Mouse (Mus musculus) heart, adult 2 months (tissue): ENCODE data around the gene Scgb1a1. TPM values are rescaled to one million over a fixed set of nuclear protein-coding genes. Genes with fewer than 3 reads are reported as not detected.

Experiments used
- DNase-seq, 2 experiments: peaks; one replicate each; pipeline ENCODE4 v3.0.0; 2021
- H3K27ac ChIP-seq: fragments of 200-600 bp; 2 replicates; pipeline ENCODE4 v1.8.1; 2022
- H3K27me3 ChIP-seq: fragments of 200-500 bp; 2 replicates; pipeline ENCODE4 v1.6.1; 2012; ENCODE audit warnings: mild to moderate bottlenecking, low read length, inconsistent platforms, mixed read lengths; ENCODE audit not compliant: control insufficient read depth, insufficient read depth
- H3K36me3 ChIP-seq: fragments of 200-500 bp; 2 replicates; pipeline ENCODE4 v1.6.1; 2012; ENCODE audit warnings: low read length, inconsistent platforms; ENCODE audit not compliant: control insufficient read depth, insufficient read depth
- H3K4me1 ChIP-seq: fragments of 200-500 bp; 2 replicates; pipeline ENCODE4 v1.6.1; 2011; ENCODE audit warnings: low read length; ENCODE audit not compliant: control insufficient read depth, insufficient read depth
- H3K4me3 ChIP-seq: fragments of 200-600 bp; 2 replicates; pipeline ENCODE4 v1.8.1; 2022
- H3K79me2 ChIP-seq: fragments of 200-500 bp; replicated peaks from 2 replicates; pipeline ENCODE4 v1.6.1; 2012; ENCODE audit warnings: mild to moderate bottlenecking, inconsistent platforms, low read length, moderate library complexity, mixed read lengths; ENCODE audit not compliant: control insufficient read depth, insufficient read depth
- H3K9ac ChIP-seq: fragments of 200-500 bp; 2 replicates; pipeline ENCODE4 v1.6.1; 2012; ENCODE audit warnings: low read depth, mild to moderate bottlenecking, control low read depth, inconsistent platforms, low read length, mixed read lengths
- CTCF ChIP-seq: fragments of 200-600 bp; IDR thresholded peaks from 2 replicates; pipeline ENCODE4 v1.8.1; 2022; ENCODE audit warnings: antibody characterized with exemption, mild to moderate bottlenecking, moderate library complexity
- EP300 ChIP-seq: fragments of 200-500 bp; IDR thresholded peaks from 2 replicates; pipeline ENCODE4 v1.6.1; 2011; ENCODE audit warnings: low read depth, low read length, control low read depth; ENCODE audit not compliant: insufficient read depth
- POLR2A ChIP-seq: fragments of 200-500 bp; IDR thresholded peaks from 2 replicates; pipeline ENCODE4 v1.6.1; 2011; ENCODE audit warnings: mild to moderate bottlenecking, low read depth, low read length, control low read depth; ENCODE audit not compliant: insufficient read depth
- WGBS: fragments of 180-500 bp; shearing (Covaris S2); methylation state at CpG from one replicate; pipeline ENCODE4 v1.1.7; 2018; 5-methylcytosine and 5-hydroxymethylcytosine counted together
- intact Hi-C: fragments of 180-260 bp; cut with DNase I; formaldehyde crosslinking; loops from one replicate; pipeline ENCODE4 v1.15.1; 2025
- polyA plus RNA-seq: library from polyadenylated mRNA; depleted of rRNA; stranded (reverse); fragments of >200 nt; gene quantifications from 2 replicates; pipeline ENCODE4 v1.2.3, GENCODE M21; 2012
- total RNA-seq, 2 experiments: library from RNA; stranded (reverse); gene quantifications; 2 replicates each; pipeline ENCODE4 v1.2.3; 2021

Scgb1a1 gene
- total and polyA plus RNA-seq, 3 experiments = 0.73 to 2,957 TPM; not detected in 1

- Histone ChIP-seq H3K36me3 (no peaks in the 10 kb centered on the region), H3K27me3 (no peaks in the 10 kb centered on the region), H3K4me1 (peaks cover 8% of the 10 kb centered on the region), H3K27ac (no peak overlapping the region), H3K9ac (no peak overlapping the region), H3K79me2 (no peaks in the 10 kb centered on the region), H3K4me3 (no peak overlapping the region)
- intact Hi-C loops = no loop called here
- peak in 1 of 2 experiments; percentile 39 for DNase-seq
- 90% methylated on average over 8 of the region's 8 CpGs for WGBS
- TF ChIP-seq EP300 (no peak), POLR2A (no peak), CTCF (no peak)
Observed at GRCm38 (mm10) chr19:9061221-9061893, 26.4 kb downstream of the Scgb1a1 start.

DNA sequence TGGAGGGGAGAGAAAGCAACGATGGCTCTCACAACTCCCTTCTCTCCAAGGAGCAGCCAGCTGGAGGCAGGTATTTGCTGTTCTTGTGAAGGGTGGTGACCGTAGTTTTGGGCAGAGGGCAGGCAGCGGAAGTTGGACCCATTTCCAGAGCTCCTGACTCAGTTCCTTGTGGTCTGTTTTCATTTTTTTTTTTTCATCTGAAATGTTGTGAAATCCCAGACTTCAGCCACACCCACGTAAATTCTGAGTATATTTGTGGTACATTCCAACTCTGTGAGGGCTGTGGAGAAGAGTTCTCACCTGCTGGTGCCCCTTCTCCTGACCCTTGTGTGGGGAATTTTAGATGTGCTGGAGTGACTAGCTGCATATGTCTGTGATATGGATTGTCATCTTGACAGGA lies 27.7 kb downstream of the Scgb1a1 start:
- Histone ChIP-seq H3K27me3 (no peaks in the 10 kb centered on the region), H3K36me3 (no peaks in the 10 kb centered on the region), H3K27ac (peak overlapping the region; percentile 15; the same call in 1 of the 2 replicates), H3K79me2 (no peaks in the 10 kb centered on the region), H3K4me1 (peaks cover 2% of the 10 kb centered on the region; the same call in 1 of the 2 replicates), H3K9ac (no peak overlapping the region), H3K4me3 (no peak overlapping the region)
- TF ChIP-seq POLR2A = no peak
- no peak for TF ChIP-seq CTCF
- TF ChIP-seq EP300 = no peak
- 71% methylated on average over 4 of the region's 4 CpGs for WGBS
- peak in 1 of 2 experiments; percentile 61 for DNase-seq
- intact Hi-C loops = no loop called here

GRCm38 (mm10) chr19:9059391-9059790 lies 28.4 kb downstream of the Scgb1a1 start:
- no peak for DNase-seq
- 60% methylated on average over 7 of the region's 7 CpGs for WGBS
- H3K27me3 ChIP-seq = no peaks in the 10 kb centered on the region
- no peaks in the 10 kb centered on the region for H3K36me3 ChIP-seq
- H3K79me2 ChIP-seq = no peaks in the 10 kb centered on the region
- H3K4me1 ChIP-seq = peaks cover 2% of the 10 kb centered on the region; the same call in 1 of the 2 replicates
- TF ChIP-seq POLR2A = no peak
- H3K9ac ChIP-seq = no peak overlapping the region
- intact Hi-C loops = no loop called here
- no peak overlapping the region for H3K4me3 ChIP-seq
- H3K27ac ChIP-seq = no peak overlapping the region; the same call in 1 of the 2 replicates

DNA sequence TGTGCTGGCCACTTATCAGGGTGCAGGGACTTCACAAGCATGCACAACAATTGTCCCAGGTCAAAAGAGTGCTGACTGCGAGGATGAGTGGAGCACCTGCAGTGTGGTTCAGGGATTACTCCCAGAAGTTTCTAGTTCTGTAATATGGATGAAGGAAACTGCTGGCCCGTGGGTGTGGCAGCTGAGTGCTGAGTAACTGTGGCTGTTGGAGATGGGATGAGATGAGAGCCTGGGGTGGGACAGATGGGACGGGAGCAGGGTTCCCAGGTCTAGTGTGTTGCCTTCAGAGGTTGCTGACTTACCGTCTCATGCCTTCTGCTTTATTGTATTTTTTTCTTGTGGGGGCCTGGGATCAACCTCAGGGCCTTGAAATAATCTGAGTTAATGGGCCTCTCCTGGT lies 28.8 kb downstream of the Scgb1a1 start:
- Histone ChIP-seq H3K4me3 (no peak overlapping the region), H3K27ac (no peak overlapping the region), H3K4me1 (peaks cover 2% of the 10 kb centered on the region; the same call in 1 of the 2 replicates), H3K36me3 (no peaks in the 10 kb centered on the region), H3K27me3 (no peaks in the 10 kb centered on the region), H3K9ac (no peak overlapping the region), H3K79me2 (no peaks in the 10 kb centered on the region)
- TF ChIP-seq EP300 = no peak
- no peak for TF ChIP-seq POLR2A
- TF ChIP-seq CTCF = no peak
- intact Hi-C loops = no loop called here
- no peak for DNase-seq
- WGBS = 73% methylated on average over 4 of the region's 4 CpGs

GRCm38 (mm10) chr19:9058331-9058884 lies 29.4 kb downstream of the Scgb1a1 start:
- 71% methylated on average over 1 of the region's 1 CpGs for WGBS
- Histone ChIP-seq H3K27ac (no peak overlapping the region), H3K79me2 (no peaks in the 10 kb centered on the region), H3K36me3 (no peaks in the 10 kb centered on the region), H3K27me3 (no peaks in the 10 kb centered on the region), H3K9ac (no peak overlapping the region), H3K4me3 (no peak overlapping the region), H3K4me1 (peaks cover 4% of the 10 kb centered on the region)
- no peak for DNase-seq
- TF ChIP-seq EP300 = no peak
- no peak for TF ChIP-seq POLR2A
- TF ChIP-seq CTCF = no peak
- intact Hi-C loops = no loop called here

- no peak for DNase-seq
- Histone ChIP-seq H3K27me3 (no peaks in the 10 kb centered on the region), H3K27ac (no peak overlapping the region), H3K36me3 (no peaks in the 10 kb centered on the region), H3K9ac (no peak overlapping the region), H3K4me1 (peaks cover 6% of the 10 kb centered on the region), H3K79me2 (no peaks in the 10 kb centered on the region), H3K4me3 (no peak overlapping the region)
- TF ChIP-seq EP300 = no peak
- TF ChIP-seq POLR2A = no peak
- TF ChIP-seq CTCF = no peak
- intact Hi-C loops = no loop called here
Observed at GRCm38 (mm10) chr19:9057679-9058078, 30.1 kb downstream of the Scgb1a1 start.
